Mouse (Mus musculus): Measurements from ENCODE around the gene 9130230L23Rik. TPM values are rescaled to one million over a fixed set of nuclear protein-coding genes. Genes with fewer than 3 reads are reported as not detected.
"Not testable (repeated sequence)": the region's sequence is repeated elsewhere in the genome, so short reads cannot be mapped to it uniquely, and the experiment has no call there.

The 9130230L23Rik gene
- total and polyA plus RNA-seq, 2 experiments from 2014 or later: not detected

- Histone ChIP-seq H3K27me3 (ENCODE audit: insufficient read depth, low read length) (no peaks in the 10 kb centered on the region), H3K4me2 (ENCODE audit: low read depth, low read length, poor library complexity, severe bottlenecking) (no peak overlapping the region), H3K4me1 (ENCODE audit: insufficient read depth, low read length) (no peaks in the 10 kb centered on the region), H3K4me3 (ENCODE audit: low read depth, low read length) (no peak overlapping the region), H3K27ac (ENCODE audit: low read depth, low read length) (no peak overlapping the region), H3K9ac (replicated peaks; ENCODE audit: low read length, poor library complexity, severe bottlenecking) (no peak overlapping the region), H3K36me3 (ENCODE audit: insufficient read depth, low read length) (no peaks in the 10 kb centered on the region), H3K9me3 (ENCODE audit: low read length) (no peaks in the 10 kb centered on the region)
- no peak for TF ChIP-seq CTCF (IDR thresholded peaks at IDR 0.05)
- ATAC-seq (ENCODE audit: low FRiP score) (no peak), DNase-seq (ENCODE audit: low spot score) (no peak)
- 71% methylated on average over 6 of the region's 6 CpGs for WGBS
These were observed 3.4 kb downstream of the 9130230L23Rik start for GRCm38 (mm10) chr5:66000567-66001125.

GRCm38 (mm10) chr5:66000074-66000473 is 4.0 kb downstream of the 9130230L23Rik start:
- no peaks in the 10 kb centered on the region for H3K36me3 ChIP-seq (ENCODE audit: insufficient read depth, low read length)
- H3K4me1 ChIP-seq (ENCODE audit: insufficient read depth, low read length): no peaks in the 10 kb centered on the region
- DNase-seq (ENCODE audit: low spot score): no peak
- no peak for ATAC-seq (ENCODE audit: low FRiP score)
- H3K4me3 ChIP-seq (ENCODE audit: low read depth, low read length): no peak overlapping the region
- no peak overlapping the region for H3K9ac ChIP-seq (replicated peaks; ENCODE audit: low read length, poor library complexity, severe bottlenecking)
- no peaks in the 10 kb centered on the region for H3K9me3 ChIP-seq (ENCODE audit: low read length)
- no peak overlapping the region for H3K27ac ChIP-seq (ENCODE audit: low read depth, low read length)
- no peak for TF ChIP-seq CTCF (IDR thresholded peaks at IDR 0.05)
- 80% methylated on average over 7 of the region's 7 CpGs for WGBS
- no peaks in the 10 kb centered on the region for H3K27me3 ChIP-seq (ENCODE audit: insufficient read depth, low read length)
- no peak overlapping the region for H3K4me2 ChIP-seq (ENCODE audit: low read depth, low read length, poor library complexity, severe bottlenecking)

DNA sequence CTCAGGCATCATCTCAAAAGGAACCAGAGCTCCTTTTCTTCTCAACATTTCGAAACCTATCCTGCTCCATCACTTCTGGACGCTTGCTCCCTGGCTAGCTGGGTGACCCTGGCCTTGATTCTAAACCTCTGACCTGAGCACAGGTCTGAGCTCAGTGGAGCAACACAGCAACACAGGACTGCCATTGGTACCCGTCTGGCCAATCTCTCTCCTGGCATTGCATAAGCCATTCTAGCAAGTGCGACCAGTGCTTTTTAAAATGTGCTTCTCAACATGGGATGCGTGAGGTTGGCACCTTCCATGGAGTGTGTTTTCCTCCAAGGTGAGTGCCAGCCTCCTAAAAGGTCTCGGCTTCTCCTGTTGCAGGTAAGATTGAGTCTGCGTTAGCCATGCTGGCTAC is 5.0 kb downstream of the 9130230L23Rik start:
- Histone ChIP-seq H3K9ac (replicated peaks; ENCODE audit: low read length, poor library complexity, severe bottlenecking) (no peak overlapping the region), H3K27me3 (ENCODE audit: insufficient read depth, low read length) (no peaks in the 10 kb centered on the region), H3K4me3 (ENCODE audit: low read depth, low read length) (no peak overlapping the region), H3K36me3 (ENCODE audit: insufficient read depth, low read length) (no peaks in the 10 kb centered on the region), H3K27ac (ENCODE audit: low read depth, low read length) (no peak overlapping the region), H3K4me1 (ENCODE audit: insufficient read depth, low read length) (no peaks in the 10 kb centered on the region), H3K9me3 (ENCODE audit: low read length) (no peaks in the 10 kb centered on the region), H3K4me2 (ENCODE audit: low read depth, low read length, poor library complexity, severe bottlenecking) (no peak overlapping the region)
- DNase-seq (ENCODE audit: low spot score) (no peak), ATAC-seq (ENCODE audit: low FRiP score) (no peak)
- no peak for TF ChIP-seq CTCF (IDR thresholded peaks at IDR 0.05)
- 89% methylated on average over 7 of the region's 7 CpGs for WGBS

DNA sequence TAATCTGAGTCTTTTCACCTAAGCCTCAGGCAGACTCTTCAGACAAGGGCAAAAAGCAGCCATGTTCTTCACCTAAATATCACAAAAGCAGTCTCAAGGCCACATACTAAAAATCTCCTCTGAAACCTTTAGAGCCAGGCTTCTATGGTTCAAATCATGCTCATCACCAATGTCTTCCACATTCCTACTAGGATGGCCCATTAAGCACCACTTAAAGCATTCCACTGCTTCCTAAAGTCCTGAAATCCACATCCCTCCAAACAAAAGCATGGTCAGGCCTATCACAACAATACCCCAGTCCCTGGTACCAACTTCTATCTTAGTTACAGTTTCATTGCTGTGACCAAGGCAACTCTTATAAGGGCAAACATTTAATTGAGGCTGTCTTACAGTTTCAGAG is 6.3 kb downstream of the 9130230L23Rik start:
- Histone ChIP-seq H3K9me3 (ENCODE audit: low read length) (no peaks in the 10 kb centered on the region), H3K4me3 (ENCODE audit: low read depth, low read length) (no peak overlapping the region), H3K36me3 (ENCODE audit: insufficient read depth, low read length) (no peaks in the 10 kb centered on the region), H3K27ac (ENCODE audit: low read depth, low read length) (no peak overlapping the region), H3K4me1 (ENCODE audit: insufficient read depth, low read length) (no peaks in the 10 kb centered on the region), H3K9ac (replicated peaks; ENCODE audit: low read length, poor library complexity, severe bottlenecking) (no peak overlapping the region), H3K4me2 (ENCODE audit: low read depth, low read length, poor library complexity, severe bottlenecking) (no peak overlapping the region), H3K27me3 (ENCODE audit: insufficient read depth, low read length) (no peaks in the 10 kb centered on the region)
- ATAC-seq (ENCODE audit: low FRiP score) (no peak), DNase-seq (ENCODE audit: low spot score) (no peak)
- TF ChIP-seq CTCF (IDR thresholded peaks at IDR 0.05): no peak

- WGBS: 85% methylated on average over 6 of the region's 6 CpGs
- DNase-seq (ENCODE audit: low spot score) (no peak), ATAC-seq (ENCODE audit: low FRiP score) (no peak)
These were observed 9.4 kb downstream of the 9130230L23Rik start for GRCm38 (mm10) chr5:65994643-65995042.

DNA sequence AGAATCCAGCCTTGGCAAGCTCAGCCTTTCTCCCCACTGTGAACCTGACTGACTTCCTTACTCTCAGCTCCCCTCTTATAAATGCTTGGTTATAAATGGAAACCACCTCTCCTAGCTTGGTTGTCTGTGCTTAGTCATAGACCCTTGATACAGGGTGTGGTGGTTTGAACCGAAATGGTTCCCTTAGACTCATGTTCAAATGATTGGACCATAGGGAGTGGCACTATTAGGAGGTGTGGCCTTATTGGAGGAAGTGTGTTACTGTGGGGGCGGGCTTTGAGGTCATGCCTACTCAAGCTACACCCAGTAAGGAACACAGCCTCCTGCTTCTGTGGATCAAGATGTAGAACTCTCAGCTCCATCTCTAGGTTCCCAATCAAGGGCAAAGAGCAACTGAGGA is 12.9 kb downstream of the 9130230L23Rik start:
- Histone ChIP-seq H3K4me3 (ENCODE audit: low read depth, low read length) (no peak overlapping the region), H3K9me3 (ENCODE audit: low read length) (no peaks in the 10 kb centered on the region), H3K9ac (replicated peaks; ENCODE audit: low read length, poor library complexity, severe bottlenecking) (no peak overlapping the region), H3K36me3 (ENCODE audit: insufficient read depth, low read length) (no peaks in the 10 kb centered on the region), H3K27ac (ENCODE audit: low read depth, low read length) (no peak overlapping the region), H3K27me3 (ENCODE audit: insufficient read depth, low read length) (no peaks in the 10 kb centered on the region), H3K4me2 (ENCODE audit: low read depth, low read length, poor library complexity, severe bottlenecking) (no peak overlapping the region), H3K4me1 (ENCODE audit: insufficient read depth, low read length) (no peaks in the 10 kb centered on the region)
- 94% methylated on average over 2 of the region's 2 CpGs for WGBS
- no peak for TF ChIP-seq CTCF (IDR thresholded peaks at IDR 0.05)
- ATAC-seq (ENCODE audit: low FRiP score) (no peak), DNase-seq (ENCODE audit: low spot score) (no peak)

More at GRCm38 (mm10) chr5:65994643-65995042, 9.4 kb downstream of the 9130230L23Rik start:
- Histone ChIP-seq H3K4me2 (ENCODE audit: low read depth, low read length, poor library complexity, severe bottlenecking) (no peak overlapping the region), H3K27me3 (ENCODE audit: insufficient read depth, low read length) (no peaks in the 10 kb centered on the region), H3K4me3 (ENCODE audit: low read depth, low read length) (no peak overlapping the region), H3K4me1 (ENCODE audit: insufficient read depth, low read length) (no peaks in the 10 kb centered on the region), H3K9ac (replicated peaks; ENCODE audit: low read length, poor library complexity, severe bottlenecking) (no peak overlapping the region), H3K36me3 (ENCODE audit: insufficient read depth, low read length) (no peaks in the 10 kb centered on the region), H3K27ac (ENCODE audit: low read depth, low read length) (no peak overlapping the region), H3K9me3 (ENCODE audit: low read length) (no peaks in the 10 kb centered on the region)
- no peak for TF ChIP-seq CTCF (IDR thresholded peaks at IDR 0.05)

GRCm38 (mm10) chr5:65987004-65987403 is 17.1 kb downstream of the 9130230L23Rik start:
- H3K36me3 ChIP-seq (ENCODE audit: insufficient read depth, low read length); ATAC-seq (ENCODE audit: low FRiP score); H3K4me2 ChIP-seq (ENCODE audit: low read depth, low read length, poor library complexity, severe bottlenecking); H3K27me3 ChIP-seq (ENCODE audit: insufficient read depth, low read length); DNase-seq (ENCODE audit: low spot score); H3K4me3 ChIP-seq (ENCODE audit: low read depth, low read length); H3K27ac ChIP-seq (ENCODE audit: low read depth, low read length); H3K9ac ChIP-seq (replicated peaks; ENCODE audit: low read length, poor library complexity, severe bottlenecking); H3K4me1 ChIP-seq (ENCODE audit: insufficient read depth, low read length); H3K9me3 ChIP-seq (ENCODE audit: low read length): not testable (repeated sequence)
- WGBS: 76% methylated on average over 3 of the region's 3 CpGs
